Mouse (Mus musculus): ENCODE measurements around the gene Vamp1. TPM values are rescaled to one million over a fixed set of nuclear protein-coding genes. Genes with fewer than 3 reads are reported as not detected.
"Not testable (repeated sequence)": the region's sequence is repeated elsewhere in the genome, so short reads cannot be mapped to it uniquely, and the experiment has no call there.

The Vamp1 gene
- total and polyA plus RNA-seq, 2 experiments from 2014 or later = 40.5 to 47.6 TPM

DNA sequence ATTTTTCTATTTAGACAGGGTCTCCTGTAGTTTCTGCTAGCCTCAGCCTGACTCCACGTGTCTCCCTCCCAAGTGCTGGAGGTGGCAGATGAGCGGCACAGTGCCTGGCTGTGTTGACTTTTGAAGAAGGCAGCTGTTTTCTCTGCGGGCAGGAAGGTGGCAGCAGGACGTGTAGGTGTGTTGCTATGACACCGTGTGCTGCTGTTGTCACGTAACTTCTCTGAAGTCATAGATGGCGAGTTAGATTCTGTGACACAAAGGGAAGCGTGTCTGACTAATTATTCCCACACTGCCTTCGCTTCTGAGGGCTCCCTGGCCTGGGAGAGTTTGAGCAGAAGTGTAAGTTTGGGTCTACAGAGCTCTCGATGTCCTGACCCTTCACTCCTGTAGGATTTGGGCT is 49.9 kb downstream of the Vamp1 start:
- TF ChIP-seq CTCF (IDR thresholded peaks at IDR 0.05) = no peak
- no peaks in the 10 kb centered on the region for H3K36me3 ChIP-seq (ENCODE audit: insufficient read depth, low read length)
- H3K27ac ChIP-seq (ENCODE audit: low read depth, low read length) = no peak overlapping the region
- ATAC-seq (ENCODE audit: low FRiP score) (no peak), DNase-seq (ENCODE audit: low spot score) (no peak)
- no peak overlapping the region for H3K4me2 ChIP-seq (ENCODE audit: low read depth, low read length, poor library complexity, severe bottlenecking)
- H3K27me3 ChIP-seq (ENCODE audit: insufficient read depth, low read length) = no peaks in the 10 kb centered on the region
- 50% methylated on average over 10 of the region's 10 CpGs for WGBS
- no peak overlapping the region for H3K4me3 ChIP-seq (ENCODE audit: low read depth, low read length)
- no peak overlapping the region for H3K9ac ChIP-seq (replicated peaks; ENCODE audit: low read length, poor library complexity, severe bottlenecking)
- no peaks in the 10 kb centered on the region for H3K4me1 ChIP-seq (ENCODE audit: insufficient read depth, low read length)
- no peaks in the 10 kb centered on the region for H3K9me3 ChIP-seq (ENCODE audit: low read length)

DNA sequence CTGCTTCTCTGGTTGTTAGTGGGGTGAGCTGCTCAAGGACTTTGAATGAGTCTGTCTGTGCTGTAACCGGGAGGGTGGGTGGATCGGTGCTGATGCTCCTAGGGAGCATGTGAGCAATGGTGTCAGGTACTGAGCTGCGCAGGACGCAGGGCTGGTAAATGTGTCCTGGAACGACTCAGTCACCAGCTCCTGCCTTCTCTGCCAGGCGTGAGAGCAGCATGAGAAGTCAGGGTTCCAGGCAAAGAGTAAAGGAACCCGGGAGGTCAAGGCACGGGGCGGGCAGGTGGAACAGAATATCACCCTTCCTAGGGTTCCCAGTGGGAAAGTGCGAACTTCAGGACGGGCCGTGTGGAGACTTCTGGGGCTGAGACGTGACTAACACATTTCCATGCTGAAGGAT is 50.7 kb downstream of the Vamp1 start:
- no peaks in the 10 kb centered on the region for H3K36me3 ChIP-seq (ENCODE audit: insufficient read depth, low read length)
- no peak for TF ChIP-seq CTCF (IDR thresholded peaks at IDR 0.05)
- no peak for DNase-seq (ENCODE audit: low spot score)
- no peak for ATAC-seq (ENCODE audit: low FRiP score)
- no peak overlapping the region for H3K4me3 ChIP-seq (ENCODE audit: low read depth, low read length)
- no peaks in the 10 kb centered on the region for H3K9me3 ChIP-seq (ENCODE audit: low read length)
- 79% methylated on average over 13 of the region's 13 CpGs for WGBS
- no peak overlapping the region for H3K9ac ChIP-seq (replicated peaks; ENCODE audit: low read length, poor library complexity, severe bottlenecking)
- no peaks in the 10 kb centered on the region for H3K4me1 ChIP-seq (ENCODE audit: insufficient read depth, low read length)
- no peak overlapping the region for H3K4me2 ChIP-seq (ENCODE audit: low read depth, low read length, poor library complexity, severe bottlenecking)
- no peaks in the 10 kb centered on the region for H3K27me3 ChIP-seq (ENCODE audit: insufficient read depth, low read length)
- H3K27ac ChIP-seq (ENCODE audit: low read depth, low read length) = no peak overlapping the region

DNA sequence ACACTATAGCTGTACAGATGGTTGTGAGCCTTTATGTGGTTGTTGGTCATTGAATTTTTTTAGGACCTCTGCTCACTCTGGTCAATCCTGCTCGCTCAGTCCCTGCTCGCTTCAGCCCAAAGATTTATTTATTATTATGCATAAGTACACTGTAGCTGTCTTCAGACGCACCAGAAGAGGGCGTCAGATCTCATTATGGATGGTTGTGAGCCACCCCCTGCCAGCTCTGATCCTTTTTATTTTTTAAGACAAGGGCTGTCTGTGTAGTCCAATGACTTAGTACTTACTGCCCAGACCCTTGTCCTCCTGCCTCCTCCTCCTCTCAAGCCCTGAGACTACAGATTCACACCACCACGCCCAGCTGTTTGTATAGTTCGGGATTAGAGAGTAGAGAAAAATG is 51.2 kb downstream of the Vamp1 start:
- not testable (repeated sequence) for H3K9ac ChIP-seq (replicated peaks; ENCODE audit: low read length, poor library complexity, severe bottlenecking); H3K27me3 ChIP-seq (ENCODE audit: insufficient read depth, low read length); H3K4me2 ChIP-seq (ENCODE audit: low read depth, low read length, poor library complexity, severe bottlenecking); DNase-seq (ENCODE audit: low spot score); H3K27ac ChIP-seq (ENCODE audit: low read depth, low read length); H3K4me1 ChIP-seq (ENCODE audit: insufficient read depth, low read length); H3K36me3 ChIP-seq (ENCODE audit: insufficient read depth, low read length); ATAC-seq (ENCODE audit: low FRiP score); H3K4me3 ChIP-seq (ENCODE audit: low read depth, low read length); H3K9me3 ChIP-seq (ENCODE audit: low read length)
- WGBS = 67% methylated on average over 6 of the region's 6 CpGs

DNA sequence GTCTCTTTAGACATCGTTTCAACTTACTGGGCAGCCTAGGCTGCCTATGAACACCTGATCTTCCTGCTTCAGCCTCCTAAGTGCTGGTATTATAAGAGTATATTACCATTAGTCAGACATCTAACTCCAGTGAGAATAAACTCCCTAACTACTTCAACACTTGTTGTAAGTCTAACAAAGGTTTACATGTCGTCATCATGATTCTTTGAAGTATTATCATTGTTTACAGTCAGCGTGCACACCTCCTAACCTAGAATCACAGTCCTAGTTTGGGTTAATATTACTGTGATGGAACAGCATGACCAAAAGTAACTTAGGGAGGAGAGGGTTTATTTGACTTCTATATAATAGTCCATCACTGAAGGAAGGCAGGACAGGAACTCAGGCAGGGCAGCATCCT is 52.1 kb downstream of the Vamp1 start:
- Histone ChIP-seq H3K4me2 (ENCODE audit: low read depth, low read length, poor library complexity, severe bottlenecking) (no peak overlapping the region), H3K36me3 (ENCODE audit: insufficient read depth, low read length) (no peaks in the 10 kb centered on the region), H3K9ac (replicated peaks; ENCODE audit: low read length, poor library complexity, severe bottlenecking) (no peak overlapping the region), H3K27me3 (ENCODE audit: insufficient read depth, low read length) (no peaks in the 10 kb centered on the region), H3K4me3 (ENCODE audit: low read depth, low read length) (no peak overlapping the region), H3K27ac (ENCODE audit: low read depth, low read length) (no peak overlapping the region), H3K9me3 (ENCODE audit: low read length) (no peaks in the 10 kb centered on the region), H3K4me1 (ENCODE audit: insufficient read depth, low read length) (no peaks in the 10 kb centered on the region)
- TF ChIP-seq CTCF (IDR thresholded peaks at IDR 0.05) = no peak
- 81% methylated on average over 3 of the region's 3 CpGs for WGBS
- ATAC-seq (ENCODE audit: low FRiP score) (no peak), DNase-seq (ENCODE audit: low spot score) (no peak)

DNA sequence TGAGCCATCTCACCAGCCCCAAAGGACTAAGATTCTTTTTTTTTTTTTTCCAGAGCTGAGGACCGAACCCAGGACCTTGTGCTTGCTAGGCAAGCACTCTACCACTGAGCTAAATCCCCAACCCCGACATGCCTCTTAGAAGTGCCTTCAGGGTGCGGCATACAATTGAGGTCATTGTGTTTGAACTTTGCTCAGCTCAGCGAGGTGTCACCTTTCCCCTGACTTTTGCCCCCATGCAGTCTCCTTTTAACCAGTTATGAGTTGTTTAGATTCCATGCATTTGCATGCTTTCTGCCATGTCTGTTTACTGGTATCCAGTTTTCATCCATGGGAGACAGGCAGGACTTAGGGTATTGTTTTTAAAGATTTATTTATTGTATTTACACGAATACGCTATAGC is 53.4 kb downstream of the Vamp1 start:
- no peaks in the 10 kb centered on the region for H3K36me3 ChIP-seq (ENCODE audit: insufficient read depth, low read length)
- no peak overlapping the region for H3K9ac ChIP-seq (replicated peaks; ENCODE audit: low read length, poor library complexity, severe bottlenecking)
- no peak overlapping the region for H3K4me2 ChIP-seq (ENCODE audit: low read depth, low read length, poor library complexity, severe bottlenecking)
- 47% methylated on average over 6 of the region's 6 CpGs for WGBS
- H3K4me1 ChIP-seq (ENCODE audit: insufficient read depth, low read length) = no peaks in the 10 kb centered on the region
- no peaks in the 10 kb centered on the region for H3K27me3 ChIP-seq (ENCODE audit: insufficient read depth, low read length)
- DNase-seq (ENCODE audit: low spot score) (no peak), ATAC-seq (ENCODE audit: low FRiP score) (no peak)
- no peak overlapping the region for H3K4me3 ChIP-seq (ENCODE audit: low read depth, low read length)
- TF ChIP-seq CTCF (IDR thresholded peaks at IDR 0.05) = no peak
- no peak overlapping the region for H3K27ac ChIP-seq (ENCODE audit: low read depth, low read length)
- H3K9me3 ChIP-seq (ENCODE audit: low read length) = no peaks in the 10 kb centered on the region

DNA sequence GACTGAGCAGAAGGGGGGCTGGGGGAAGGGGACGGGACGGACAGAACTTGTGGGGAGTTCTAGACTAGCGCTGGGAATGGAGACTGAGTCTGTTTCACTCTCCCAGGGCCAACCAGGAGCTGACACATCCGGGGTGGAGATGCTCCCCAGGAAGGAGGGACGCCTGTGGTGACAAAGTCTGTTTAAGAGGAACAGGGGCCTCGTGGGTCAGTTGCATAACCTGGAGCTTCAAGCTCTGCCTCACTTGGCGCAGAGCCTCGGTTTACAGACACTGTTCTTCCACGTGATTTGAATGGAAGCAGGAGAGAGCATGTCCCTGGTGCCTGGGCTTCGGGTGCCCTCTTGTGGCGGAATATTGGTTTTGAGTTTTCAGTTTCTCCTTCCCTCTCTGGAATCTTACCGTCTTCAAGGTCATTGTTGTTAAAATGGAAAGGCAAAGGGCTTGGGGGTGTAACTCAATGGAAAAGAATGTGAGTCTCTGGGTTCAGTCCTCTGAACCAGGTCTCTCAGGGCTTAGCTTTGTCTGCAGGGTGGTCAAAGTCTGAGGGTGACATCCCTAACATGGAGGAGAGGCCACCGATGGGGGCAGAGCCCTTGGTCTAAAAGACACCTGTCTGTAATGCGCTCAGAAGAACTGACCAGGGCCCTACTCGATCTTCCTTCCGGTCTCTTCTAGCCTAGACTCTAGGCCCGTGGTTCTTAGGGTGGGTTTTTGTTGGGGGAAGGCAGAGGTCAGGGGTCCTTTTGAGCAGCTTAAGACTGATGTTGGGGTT is 56.3 kb downstream of the Vamp1 start:
- no peaks in the 10 kb centered on the region for H3K4me1 ChIP-seq (ENCODE audit: insufficient read depth, low read length)
- peak; percentile 97 for TF ChIP-seq CTCF (IDR thresholded peaks at IDR 0.05)
- H3K4me2 ChIP-seq (ENCODE audit: low read depth, low read length, poor library complexity, severe bottlenecking) = peak overlapping the region; percentile 26
- H3K27ac ChIP-seq (ENCODE audit: low read depth, low read length) = no peak overlapping the region
- H3K9me3 ChIP-seq (ENCODE audit: low read length) = no peaks in the 10 kb centered on the region
- no peak overlapping the region for H3K4me3 ChIP-seq (ENCODE audit: low read depth, low read length)
- 17% methylated on average over 17 of the region's 17 CpGs for WGBS
- DNase-seq (ENCODE audit: low spot score) (peak; percentile 94), ATAC-seq (ENCODE audit: low FRiP score) (peak; percentile 85)
- H3K9ac ChIP-seq (replicated peaks; ENCODE audit: low read length, poor library complexity, severe bottlenecking) = no peak overlapping the region; the same call in 1 of the 2 replicates
- no peaks in the 10 kb centered on the region for H3K36me3 ChIP-seq (ENCODE audit: insufficient read depth, low read length)
- no peaks in the 10 kb centered on the region for H3K27me3 ChIP-seq (ENCODE audit: insufficient read depth, low read length)

Data from midbrain, postnatal 0 days (tissue).